Mouse (Mus musculus) midbrain, embryonic 14.5 days (tissue): Measurements from ENCODE around the gene Arhgef3. TPM values are rescaled to one million over a fixed set of nuclear protein-coding genes. Genes with fewer than 3 reads are reported as not detected.

ENCODE experiments used
- ATAC-seq: fragments of 200-750 bp; cut with Nextera tagmentation; 2 replicates; pipeline ENCODE4 v1.8.0; 2017; ENCODE audit warnings: moderate number of reproducible peaks, moderate library complexity; ENCODE audit not compliant: low FRiP score, low TSS enrichment
- DNase-seq: peaks from one replicate; pipeline ENCODE4 v3.0.0-alpha.2; 2015
- H3K27ac ChIP-seq: fragments of 300-500 bp; sonication (generic); replicated peaks from 2 replicates; pipeline ENCODE4 v1.5.1; 2014; ENCODE audit warnings: mild to moderate bottlenecking, low read depth, low read length, moderate library complexity
- H3K27me3 ChIP-seq: fragments of 300-500 bp; sonication (generic); 2 replicates; pipeline ENCODE4 v1.6.1; 2014; ENCODE audit warnings: low read length, control low read depth, mixed read lengths; ENCODE audit not compliant: control insufficient read depth, insufficient read depth
- H3K36me3 ChIP-seq: fragments of 300-500 bp; sonication (generic); 2 replicates; pipeline ENCODE4 v1.6.1; 2014; ENCODE audit warnings: low read length, control low read depth; ENCODE audit not compliant: control insufficient read depth, insufficient read depth
- H3K4me1 ChIP-seq: fragments of 300-500 bp; sonication (generic); 2 replicates; pipeline ENCODE4 v1.6.1; 2014; ENCODE audit warnings: mild to moderate bottlenecking, antibody characterized with exemption, low read length, control low read depth; ENCODE audit not compliant: control insufficient read depth, insufficient read depth
- H3K4me2 ChIP-seq: fragments of 300-500 bp; sonication (generic); 2 replicates; pipeline ENCODE4 v1.6.1; 2014; ENCODE audit warnings: mild to moderate bottlenecking, low read length, moderate library complexity
- H3K4me3 ChIP-seq: fragments of 300-500 bp; sonication (generic); replicated peaks from 2 replicates; pipeline ENCODE4 v1.5.1; 2014; ENCODE audit warnings: low read depth, low read length
- H3K9ac ChIP-seq: fragments of 300-500 bp; sonication (generic); replicated peaks from 2 replicates; pipeline ENCODE4 v1.6.1; 2014; ENCODE audit warnings: mild to moderate bottlenecking, low read length, moderate library complexity
- H3K9me3 ChIP-seq: fragments of 300-500 bp; sonication (generic); 2 replicates; pipeline ENCODE4 v1.6.1; 2016; ENCODE audit warnings: low read length, control low read depth, mixed read lengths; ENCODE audit not compliant: control insufficient read depth
- WGBS: fragments of 180-500 bp; shearing (Covaris S2); extraction: QIAGEN DNeasy Blood & Tissue Kit; methylation state at CpG from one replicate; pipeline ENCODE4 v1.1.7; 2014; 5-methylcytosine and 5-hydroxymethylcytosine counted together
- polyA plus RNA-seq: library from polyadenylated mRNA; unstranded; fragments of >200 nt; fragmentation: Nextera tagmentation; extraction: Ambion mirVana; gene quantifications from 2 replicates; pipeline ENCODE4 v1.2.1, GENCODE M21; 2014

Arhgef3 gene
- polyA plus RNA-seq, 1 experiment from 2014 or later, result 5.3 TPM

DNA sequence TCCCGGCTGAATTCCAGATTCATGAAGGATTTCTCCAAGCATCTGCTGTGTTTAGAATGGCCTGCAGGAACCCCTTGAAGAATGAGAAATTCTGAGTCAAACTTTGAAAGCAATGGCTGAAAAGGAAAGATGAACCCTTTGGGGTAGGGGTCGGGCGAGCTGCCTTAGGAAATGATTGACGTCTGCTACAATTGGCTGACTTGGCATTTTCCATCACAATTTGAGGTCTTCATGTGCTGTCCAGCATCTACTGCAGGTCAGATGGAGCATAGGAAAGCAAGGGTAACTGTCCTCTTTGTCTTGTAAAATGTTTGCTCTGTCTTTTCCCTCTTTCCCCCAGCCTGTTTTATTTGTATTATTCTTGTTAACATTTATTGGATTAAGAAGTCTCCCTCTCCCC lies 246.8 kb downstream of the Arhgef3 start:
- H3K4me2 ChIP-seq, result no peak overlapping the region
- 46% methylated on average over 4 of the region's 4 CpGs for WGBS
- no peak for DNase-seq
- H3K9me3 ChIP-seq, result no peaks in the 10 kb centered on the region
- H3K4me1 ChIP-seq, result no peaks in the 10 kb centered on the region
- no peak overlapping the region for H3K4me3 ChIP-seq
- H3K9ac ChIP-seq, result no peak overlapping the region
- H3K36me3 ChIP-seq, result no peaks in the 10 kb centered on the region
- H3K27ac ChIP-seq, result no peak overlapping the region
- no peak for ATAC-seq
- H3K27me3 ChIP-seq, result no peaks in the 10 kb centered on the region

DNA sequence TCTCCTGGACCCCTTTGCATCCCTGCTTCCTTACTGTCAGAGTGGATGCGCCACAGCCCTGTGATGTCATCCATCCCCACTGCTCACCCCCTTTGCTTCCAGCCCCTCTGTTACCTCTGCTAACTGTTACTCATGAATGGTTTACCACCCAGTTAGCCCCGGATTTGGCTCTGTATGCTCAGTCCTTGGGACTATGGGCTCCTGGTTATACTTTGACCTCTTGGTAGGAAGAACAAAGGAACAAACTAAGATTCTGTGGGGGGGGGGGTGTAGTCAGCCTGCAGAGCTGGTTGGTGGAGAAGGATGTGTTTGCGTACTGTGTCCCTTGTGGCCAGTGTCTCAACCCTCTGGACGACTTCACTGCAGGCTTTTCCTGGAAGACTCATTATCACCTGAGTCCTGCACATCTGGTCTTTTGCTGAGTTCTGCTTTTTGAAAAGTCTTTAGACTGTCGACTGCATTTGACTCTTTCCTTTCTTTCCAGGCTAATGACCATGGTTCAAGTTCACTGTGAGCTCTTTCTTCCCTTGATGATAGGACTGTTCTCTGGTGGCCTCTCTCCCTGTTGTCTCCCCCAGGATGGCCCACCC lies 250.1 kb downstream of the Arhgef3 start:
- WGBS, result 78% methylated on average over 5 of the region's 5 CpGs
- H3K4me3 ChIP-seq, result no peak overlapping the region
- H3K36me3 ChIP-seq, result no peaks in the 10 kb centered on the region
- H3K4me1 ChIP-seq, result no peaks in the 10 kb centered on the region
- DNase-seq (no peak), ATAC-seq (no peak)
- H3K9me3 ChIP-seq, result no peaks in the 10 kb centered on the region
- no peaks in the 10 kb centered on the region for H3K27me3 ChIP-seq
- H3K27ac ChIP-seq, result no peak overlapping the region
- no peak overlapping the region for H3K4me2 ChIP-seq
- H3K9ac ChIP-seq, result no peak overlapping the region

DNA sequence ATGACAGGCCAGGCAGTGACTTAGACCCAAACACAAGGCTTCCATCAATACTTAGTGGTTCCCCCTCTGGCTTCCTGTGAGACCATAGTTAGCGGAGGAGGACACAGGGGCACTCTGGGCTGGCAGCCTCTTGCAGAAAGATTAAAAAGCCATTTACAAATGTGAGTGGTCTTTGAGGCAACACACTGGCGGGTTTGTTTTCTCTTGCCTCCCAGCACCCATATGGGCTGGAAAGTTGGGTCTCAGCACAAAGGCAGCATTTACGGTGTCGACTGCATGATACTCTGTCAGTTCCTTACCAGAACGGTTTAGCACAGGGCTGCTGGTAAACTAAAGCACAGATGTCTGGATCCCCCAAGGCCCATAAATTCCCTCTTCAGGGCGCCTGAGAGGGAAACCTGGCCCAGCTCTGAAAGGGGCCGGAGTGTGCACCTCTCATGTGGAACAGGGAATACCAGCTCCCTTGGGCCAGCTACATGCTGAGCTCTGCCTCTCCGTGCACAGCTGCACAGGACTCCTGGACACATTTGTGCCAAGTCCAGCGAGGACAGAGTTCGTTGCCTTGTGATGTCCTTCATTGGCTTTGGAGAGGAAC lies 252.5 kb downstream of the Arhgef3 start:
- no peak overlapping the region for H3K27ac ChIP-seq
- DNase-seq, result no peak
- no peaks in the 10 kb centered on the region for H3K27me3 ChIP-seq
- 83% methylated on average over 10 of the region's 10 CpGs for WGBS
- no peak overlapping the region for H3K4me3 ChIP-seq
- H3K4me1 ChIP-seq, result no peaks in the 10 kb centered on the region
- H3K9ac ChIP-seq, result no peak overlapping the region
- H3K36me3 ChIP-seq, result no peaks in the 10 kb centered on the region
- no peaks in the 10 kb centered on the region for H3K9me3 ChIP-seq
- no peak overlapping the region for H3K4me2 ChIP-seq
- ATAC-seq, result no peak

DNA sequence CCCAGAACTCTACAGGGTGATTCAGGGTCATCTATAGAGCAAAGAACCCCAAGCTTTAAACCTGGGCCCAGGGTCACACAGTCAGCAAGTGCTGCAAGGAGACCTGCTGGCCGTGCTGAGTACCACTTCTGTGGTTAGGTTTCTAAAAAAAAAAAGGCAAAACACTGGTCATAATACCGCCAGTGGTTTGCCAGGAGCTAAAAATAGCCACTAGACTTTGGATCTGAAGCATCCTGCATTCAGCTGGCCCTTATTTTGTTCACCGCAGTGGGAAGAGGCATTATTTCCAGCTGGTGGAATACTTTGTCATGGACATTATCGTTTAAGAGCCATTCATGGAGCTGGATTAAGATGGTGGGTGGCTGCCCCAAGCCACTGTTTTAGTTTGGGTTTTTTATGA lies 253.9 kb downstream of the Arhgef3 start:
- Histone ChIP-seq H3K27ac (no peak overlapping the region), H3K9ac (no peak overlapping the region), H3K4me3 (no peak overlapping the region), H3K4me1 (no peaks in the 10 kb centered on the region), H3K4me2 (no peak overlapping the region), H3K36me3 (no peaks in the 10 kb centered on the region), H3K9me3 (no peaks in the 10 kb centered on the region), H3K27me3 (no peaks in the 10 kb centered on the region)
- DNase-seq (no peak), ATAC-seq (no peak)
- 64% methylated on average over 4 of the region's 4 CpGs for WGBS

GRCm38 (mm10) chr14:27369503-27369902 lies 254.8 kb downstream of the Arhgef3 start:
- H3K36me3 ChIP-seq, result no peaks in the 10 kb centered on the region
- H3K4me1 ChIP-seq, result no peaks in the 10 kb centered on the region
- DNase-seq, result no peak
- H3K4me3 ChIP-seq, result no peak overlapping the region
- WGBS, result 86% methylated on average over 4 of the region's 4 CpGs
- ATAC-seq, result no peak
- no peaks in the 10 kb centered on the region for H3K9me3 ChIP-seq
- H3K9ac ChIP-seq, result no peak overlapping the region
- no peaks in the 10 kb centered on the region for H3K27me3 ChIP-seq
- H3K27ac ChIP-seq, result no peak overlapping the region
- no peak overlapping the region for H3K4me2 ChIP-seq

GRCm38 (mm10) chr14:27371669-27372076 lies 257.0 kb downstream of the Arhgef3 start:
- Histone ChIP-seq H3K27me3 (no peaks in the 10 kb centered on the region), H3K36me3 (no peaks in the 10 kb centered on the region), H3K4me2 (no peak overlapping the region), H3K9me3 (no peaks in the 10 kb centered on the region), H3K27ac (no peak overlapping the region), H3K4me3 (no peak overlapping the region), H3K4me1 (no peaks in the 10 kb centered on the region), H3K9ac (no peak overlapping the region)
- WGBS, result 85% methylated on average over 8 of the region's 8 CpGs
- DNase-seq (no peak), ATAC-seq (no peak)

DNA sequence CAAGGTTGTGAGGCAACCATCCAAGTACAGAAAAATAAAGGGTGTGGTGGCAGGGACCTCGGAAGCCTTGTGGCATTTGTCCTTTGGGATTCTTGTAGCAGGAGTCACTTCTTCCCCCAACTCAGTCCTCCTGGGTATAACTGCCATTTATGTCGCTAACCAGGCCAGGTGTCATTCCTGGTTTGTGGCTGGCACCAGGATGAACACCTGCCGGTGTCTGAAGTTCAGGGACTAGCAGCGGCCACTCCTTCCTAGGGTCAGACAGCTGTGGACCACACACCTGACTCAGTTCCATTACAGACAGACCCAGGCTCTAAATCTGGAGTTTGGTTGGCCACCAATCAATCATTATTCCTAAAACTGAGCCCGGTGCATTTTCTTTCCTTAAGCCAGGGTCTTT lies 258.8 kb downstream of the Arhgef3 start:
- no peaks in the 10 kb centered on the region for H3K9me3 ChIP-seq

GRCm38 (mm10) chr14:27376115-27376648 lies 261.5 kb downstream of the Arhgef3 start:
- ATAC-seq (no peak), DNase-seq (no peak)
- H3K9me3 ChIP-seq, result no peaks in the 10 kb centered on the region
- no peak overlapping the region for H3K4me3 ChIP-seq
- no peaks in the 10 kb centered on the region for H3K36me3 ChIP-seq
- WGBS, result 78% methylated on average over 5 of the region's 5 CpGs
- no peak overlapping the region for H3K4me2 ChIP-seq
- H3K9ac ChIP-seq, result no peak overlapping the region
- no peaks in the 10 kb centered on the region for H3K27me3 ChIP-seq
- no peak overlapping the region for H3K27ac ChIP-seq
- no peaks in the 10 kb centered on the region for H3K4me1 ChIP-seq

More for the DNA sequence above, 258.8 kb downstream of the Arhgef3 start:
- WGBS, result 90% methylated on average over 5 of the region's 5 CpGs
- DNase-seq (no peak), ATAC-seq (no peak)
- Histone ChIP-seq H3K4me2 (no peak overlapping the region), H3K27ac (no peak overlapping the region), H3K4me1 (no peaks in the 10 kb centered on the region), H3K27me3 (no peaks in the 10 kb centered on the region), H3K9ac (no peak overlapping the region), H3K36me3 (no peaks in the 10 kb centered on the region), H3K4me3 (no peak overlapping the region)

DNA sequence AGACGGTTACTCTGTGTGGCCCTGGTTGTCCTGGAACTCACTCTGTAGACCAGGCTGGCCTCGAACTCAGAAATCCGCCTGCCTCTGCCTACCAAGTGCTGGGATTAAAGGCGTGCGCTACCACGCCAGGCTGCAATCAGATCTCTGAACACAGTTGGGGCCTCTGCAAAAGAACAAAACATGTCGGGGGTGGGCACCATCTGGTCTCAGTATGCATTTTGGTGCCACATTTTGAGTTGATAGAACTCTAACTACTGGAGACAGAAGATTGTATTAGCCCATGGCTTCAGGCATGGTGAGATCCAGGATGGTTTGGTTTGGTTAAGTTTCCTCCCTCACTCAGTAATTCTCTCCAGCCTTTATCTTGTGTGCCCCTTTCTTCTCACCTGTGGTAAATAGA lies 264.0 kb downstream of the Arhgef3 start:
- no peaks in the 10 kb centered on the region for H3K9me3 ChIP-seq
- DNase-seq, result no peak
- no peaks in the 10 kb centered on the region for H3K4me1 ChIP-seq
- no peak overlapping the region for H3K4me3 ChIP-seq
- no peak overlapping the region for H3K9ac ChIP-seq
- no peaks in the 10 kb centered on the region for H3K27me3 ChIP-seq
- 96% methylated on average over 7 of the region's 7 CpGs for WGBS
- H3K4me2 ChIP-seq, result no peak overlapping the region
- ATAC-seq, result no peak
- no peaks in the 10 kb centered on the region for H3K36me3 ChIP-seq
- H3K27ac ChIP-seq, result no peak overlapping the region
